Mouse (Mus musculus) large intestine, adult 2 months (tissue): ENCODE data around the gene Mecom. TPM values are rescaled to one million over a fixed set of nuclear protein-coding genes. Genes with fewer than 3 reads are reported as not detected.
"Not testable (repeated sequence)": the region's sequence is repeated elsewhere in the genome, so short reads cannot be mapped to it uniquely, and the experiment has no call there.

Experiments used
- DNase-seq: peaks from one replicate; pipeline ENCODE4 v3.0.0-alpha.2; 2012; ENCODE audit warnings: low read depth, low spot score
- WGBS: fragments of 180-500 bp; shearing (Covaris S2); methylation state at CpG from one replicate; pipeline ENCODE4 v1.1.7; 2018; 5-methylcytosine and 5-hydroxymethylcytosine counted together
- polyA plus RNA-seq: library from polyadenylated mRNA; depleted of rRNA; stranded (reverse); fragments of >200 nt; gene quantifications from 2 replicates; pipeline ENCODE4 v1.2.3, GENCODE M21; 2012; rRNA removed

The Mecom gene
- polyA plus RNA-seq = 4.4 and 6.5 TPM in 2 replicates

DNA sequence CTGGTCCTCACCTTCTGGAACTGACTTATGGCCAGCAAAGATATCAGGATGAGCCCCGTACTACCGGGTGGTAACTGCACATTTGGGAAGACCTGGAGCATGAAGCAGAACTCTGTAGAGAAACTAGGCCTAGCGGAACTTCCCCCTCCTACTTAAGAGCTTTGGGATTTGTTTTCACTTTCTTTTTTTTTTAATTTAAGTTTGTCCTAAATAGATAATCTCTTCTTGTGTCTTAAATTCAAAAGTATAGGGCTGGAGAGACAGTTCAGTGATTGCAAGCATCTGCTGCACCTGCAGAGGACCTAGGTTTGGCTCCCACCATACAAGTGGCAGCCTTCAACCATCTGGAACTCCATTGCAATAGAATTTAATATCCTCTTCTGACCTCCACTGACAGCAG, at the start of gene Mecom:
Gene Mecom (minus strand): TSS at position 101 of the 400 bp plus-strand sequence.
- no peak for DNase-seq
- 90% methylated on average over 3 of the region's 3 CpGs for WGBS

DNA sequence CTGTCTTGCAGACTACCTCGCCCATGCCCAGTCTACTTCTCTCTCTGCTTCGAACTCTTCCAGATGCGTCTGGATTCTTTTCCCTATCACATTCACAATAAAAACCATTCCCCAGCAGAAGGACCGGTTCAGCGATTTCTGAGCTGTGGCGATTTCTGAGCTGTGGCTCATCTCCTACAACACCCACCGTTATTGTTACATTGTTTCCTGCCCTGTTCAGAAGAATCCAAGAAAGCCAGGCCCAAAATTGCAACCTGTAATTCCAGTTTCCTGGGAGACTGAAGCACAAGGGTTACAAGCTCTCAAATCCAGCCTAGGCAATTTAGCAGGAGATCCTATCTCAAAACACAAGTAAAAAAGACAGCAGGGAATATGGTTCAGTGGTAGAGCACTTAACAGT, 49.5 kb upstream of the Mecom start:
- no peak for DNase-seq
- WGBS = 78% methylated on average over 7 of the region's 7 CpGs

DNA sequence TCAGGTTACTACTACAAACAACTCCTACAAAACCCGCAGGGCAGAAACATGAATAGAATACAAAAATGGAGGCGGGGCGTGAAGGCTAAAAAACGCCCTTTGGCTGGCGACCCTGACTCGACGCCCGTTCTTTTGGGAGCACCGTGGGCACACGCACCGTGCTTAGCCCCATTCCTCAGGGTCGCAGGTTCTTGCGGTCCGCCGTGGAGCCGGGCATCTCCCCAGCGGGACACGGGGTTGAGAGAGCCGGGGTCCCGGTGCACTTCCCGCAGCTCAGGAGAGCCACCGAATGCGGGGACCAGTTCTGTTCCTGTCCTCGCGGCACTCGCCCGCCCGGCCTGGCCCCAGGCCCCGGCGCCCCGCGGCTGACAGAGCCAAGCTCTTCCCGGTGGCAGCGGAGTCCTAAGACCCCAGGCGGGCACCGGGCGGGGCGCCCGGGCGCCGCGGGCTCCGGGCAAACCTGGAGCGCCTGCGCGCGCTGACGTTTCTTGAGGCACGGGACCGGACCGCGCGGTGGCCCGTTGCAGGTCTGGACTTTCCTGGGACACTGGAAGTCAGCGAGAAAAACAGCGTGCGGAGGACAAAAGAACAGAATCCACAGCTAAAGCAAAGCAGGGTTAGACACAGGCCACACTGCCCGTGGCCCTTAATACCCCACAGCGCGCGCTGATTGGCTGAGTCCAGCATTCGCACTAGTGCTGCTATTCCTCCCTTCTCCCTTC, 47.5 kb upstream of the Mecom start:
- DNase-seq = no peak
- under 1% methylated on average over 62 of the region's 62 CpGs for WGBS

GRCm38 (mm10) chr3:30593719-30594485, 46.1 kb upstream of the Mecom start:
- 59% methylated on average over 4 of the region's 4 CpGs for WGBS
- no peak for DNase-seq

GRCm38 (mm10) chr3:30592418-30592853, 44.6 kb upstream of the Mecom start:
- 0% methylated on average over 2 of the region's 2 CpGs for WGBS
- no peak for DNase-seq

GRCm38 (mm10) chr3:30588865-30589264, 41.1 kb upstream of the Mecom start:
- DNase-seq = no peak
- WGBS = 69% methylated on average over 6 of the region's 6 CpGs

DNA sequence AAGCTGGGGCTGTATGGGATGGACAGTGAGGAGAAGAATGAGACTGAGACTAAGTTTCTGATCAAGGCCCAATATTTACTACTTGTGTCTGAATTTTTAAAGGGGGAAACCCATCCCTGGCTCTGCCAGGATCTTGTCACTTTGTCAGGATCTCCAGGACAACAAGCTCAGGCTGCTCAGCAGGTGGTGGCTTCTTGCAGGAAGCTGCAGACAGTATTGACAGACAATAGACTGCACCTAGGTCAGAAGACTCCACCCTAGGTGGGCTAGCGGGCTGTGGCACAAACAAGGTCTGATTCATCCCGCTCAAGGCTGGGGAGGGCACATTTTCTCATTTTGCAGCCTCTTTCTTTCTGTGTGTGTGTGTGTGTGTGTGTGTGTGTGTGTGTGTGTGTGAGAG, 25.7 kb upstream of the Mecom start:
- DNase-seq = no peak
- WGBS = 22% methylated on average over 2 of the region's 2 CpGs

GRCm38 (mm10) chr3:30566333-30566732, 18.5 kb upstream of the Mecom start:
- DNase-seq = not testable (repeated sequence)
- 77% methylated on average over 1 of the region's 2 CpGs for WGBS

GRCm38 (mm10) chr3:30560677-30561314, 13.0 kb upstream of the Mecom start:
- DNase-seq = no peak
- 28% methylated on average over 6 of the region's 6 CpGs for WGBS

DNA sequence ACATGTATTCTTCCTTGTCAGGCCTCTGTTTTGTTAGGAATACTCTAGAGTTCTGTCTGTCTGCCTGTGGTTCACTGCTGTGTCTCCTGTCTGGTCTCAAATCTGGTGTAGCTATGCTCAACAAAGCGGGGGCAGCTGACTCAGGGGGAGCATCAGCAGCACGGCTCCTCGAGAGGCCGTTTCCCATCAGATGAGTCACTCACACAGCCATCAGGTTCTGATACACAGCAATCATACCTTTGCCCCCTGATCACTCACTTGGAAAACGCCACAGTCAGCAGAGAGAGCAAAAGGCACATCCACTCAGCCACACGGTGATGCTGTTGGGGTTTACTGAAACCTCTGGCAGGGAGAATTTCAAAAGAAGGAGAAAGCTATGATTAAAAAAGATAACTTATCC, 5.9 kb upstream of the Mecom start:
- DNase-seq = no peak
- 43% methylated on average over 6 of the region's 6 CpGs for WGBS

GRCm38 (mm10) chr3:30550218-30550617, 2.4 kb upstream of the Mecom start:
- 61% methylated on average over 2 of the region's 2 CpGs for WGBS
- DNase-seq = no peak

GRCm38 (mm10) chr3:30548928-30549327, 1.1 kb upstream of the Mecom start:
- 28% methylated on average over 7 of the region's 7 CpGs for WGBS
- no peak for DNase-seq

DNA sequence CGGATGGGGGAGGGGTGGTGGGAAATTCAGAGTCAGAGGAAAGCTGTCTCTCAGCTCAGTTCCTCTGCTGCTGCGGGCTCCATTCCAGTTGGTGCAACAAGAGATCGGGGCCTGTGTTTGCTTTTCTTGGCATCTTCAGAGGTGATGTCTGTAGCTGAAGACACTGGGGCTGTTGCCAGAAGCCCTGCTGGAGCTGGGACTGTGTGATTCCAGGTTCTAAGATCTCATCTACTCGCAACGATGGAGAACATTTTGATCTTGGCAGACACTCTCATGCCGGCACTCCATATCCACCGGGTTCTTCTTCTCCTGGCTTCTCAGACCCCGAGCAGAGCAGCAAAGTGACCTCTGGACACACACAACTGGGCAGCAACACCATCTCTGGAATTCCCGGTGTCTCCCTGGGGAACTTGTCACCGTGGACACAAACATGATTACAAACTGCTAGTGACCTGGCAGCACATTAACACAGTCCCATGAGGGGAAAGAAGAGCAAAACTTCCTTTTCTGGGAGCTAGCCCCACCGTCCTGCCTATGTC, 908 bp downstream of the Mecom start:
- 36% methylated on average over 11 of the region's 11 CpGs for WGBS
- no peak for DNase-seq

DNA sequence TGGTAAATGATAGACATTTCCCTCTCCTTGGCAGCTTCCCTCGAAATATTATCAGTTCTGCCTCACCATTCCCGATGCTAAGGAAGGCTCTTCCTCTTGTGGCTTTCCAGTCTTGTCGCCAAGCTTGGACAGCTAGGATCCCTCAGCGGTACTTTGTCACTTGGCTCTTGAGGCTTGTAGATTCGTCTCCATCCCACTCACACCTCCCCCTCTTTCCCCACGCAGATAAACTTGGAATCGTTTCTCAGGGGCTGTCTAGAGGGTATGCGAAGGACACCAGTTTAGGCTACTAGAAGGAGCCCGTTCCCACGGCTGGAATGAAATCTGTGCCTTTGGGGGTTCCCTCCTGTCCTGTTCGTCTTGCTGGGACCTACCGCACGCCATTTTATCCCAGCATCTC, 1.4 kb downstream of the Mecom start:
- no peak for DNase-seq
- 43% methylated on average over 13 of the region's 13 CpGs for WGBS

DNA sequence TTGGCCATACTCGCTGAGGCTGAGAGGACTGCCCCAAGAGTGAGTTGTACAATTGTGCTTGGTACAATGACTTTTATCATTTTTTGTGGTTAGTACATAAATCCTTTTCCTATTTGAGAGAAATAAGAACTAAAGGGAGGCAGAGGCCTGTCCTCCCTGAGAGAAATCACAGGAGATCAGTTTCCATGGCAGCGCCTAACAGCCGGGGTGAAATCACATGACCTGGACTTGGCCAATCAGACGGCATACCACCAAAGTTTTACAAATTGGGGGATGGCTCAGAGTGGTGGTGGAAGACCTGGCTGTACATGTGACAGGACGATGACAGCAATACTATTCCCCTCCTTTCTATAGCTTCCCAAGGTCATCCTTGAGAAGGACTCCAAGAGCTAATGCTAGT, 2.6 kb downstream of the Mecom start:
- 88% methylated on average over 5 of the region's 5 CpGs for WGBS
- DNase-seq = no peak

- DNase-seq = no peak
- 73% methylated on average over 5 of the region's 5 CpGs for WGBS
Measured at GRCm38 (mm10) chr3:30544305-30544704, 3.5 kb downstream of the Mecom start.

GRCm38 (mm10) chr3:30535821-30536220, 12.0 kb downstream of the Mecom start:
- DNase-seq = no peak
- WGBS = 70% methylated on average over 11 of the region's 11 CpGs

DNA sequence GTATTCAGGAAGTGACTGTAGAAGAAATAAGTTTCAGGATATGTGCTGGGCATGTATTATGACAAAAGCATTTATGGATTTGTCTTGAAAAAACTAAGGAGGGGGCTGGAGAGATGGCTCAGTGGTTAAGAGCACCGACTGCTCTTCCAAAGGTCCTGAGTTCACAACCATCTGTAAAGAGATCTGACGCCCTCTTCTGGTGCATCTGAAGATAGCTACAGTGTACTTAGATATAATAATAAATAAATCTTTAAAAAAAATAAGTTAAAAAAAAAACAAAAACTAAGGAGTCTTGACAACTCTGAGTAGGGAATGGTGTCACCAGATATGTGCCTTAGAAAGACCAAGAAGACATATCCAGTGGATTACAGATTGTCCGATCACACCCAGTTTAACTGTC, 27.1 kb downstream of the Mecom start:
- not testable (repeated sequence) for DNase-seq
- WGBS = 62% methylated on average over 3 of the region's 3 CpGs

- WGBS = 38% methylated on average over 1 of the region's 1 CpGs
- DNase-seq = no peak
Measured at GRCm38 (mm10) chr3:30519425-30519824, 28.4 kb downstream of the Mecom start.

- 30% methylated on average over 9 of the region's 9 CpGs for WGBS
- no peak for DNase-seq
Measured at GRCm38 (mm10) chr3:30515795-30516170, 32.0 kb downstream of the Mecom start.
